Mouse (Mus musculus) CD8-positive naive resting alpha-beta T cell, adult 2 months (primary cell): ENCODE results near the gene Selenoi.

Experiments
- DNase-seq, 2 experiments: peaks; one replicate each; pipeline ENCODE4 v3.0.0; 2022; ENCODE audit warnings: low read depth in 2 of 2, low spot score in 2 of 2

Selenoi gene

GRCm38 (mm10) chr5:30235641-30236126 is 3.3 kb downstream of the Selenoi start:
- no peak for DNase-seq

GRCm38 (mm10) chr5:30238533-30238932 is 6.2 kb downstream of the Selenoi start:
- no peak for DNase-seq

GRCm38 (mm10) chr5:30240552-30240951 is 8.2 kb downstream of the Selenoi start:
- no peak for DNase-seq

GRCm38 (mm10) chr5:30242410-30242809 is 10.0 kb downstream of the Selenoi start:
- DNase-seq = no peak

GRCm38 (mm10) chr5:30243741-30244140 is 11.4 kb downstream of the Selenoi start:
- peak in 1 of 2 experiments; percentile 6 for DNase-seq

- no peak for DNase-seq
Observed at GRCm38 (mm10) chr5:30245861-30246416, 13.6 kb downstream of the Selenoi start.

GRCm38 (mm10) chr5:30247666-30248065 is 15.3 kb downstream of the Selenoi start:
- DNase-seq = peak in 1 of 2 experiments; percentile 4

- DNase-seq = no peak
Observed at GRCm38 (mm10) chr5:30255567-30256354, 23.4 kb downstream of the Selenoi start.

- no peak for DNase-seq
Observed at GRCm38 (mm10) chr5:30258776-30259175, 26.4 kb downstream of the Selenoi start.

- no peak for DNase-seq
Observed at GRCm38 (mm10) chr5:30270571-30271190, 38.3 kb downstream of the Selenoi start.

GRCm38 (mm10) chr5:30271599-30272281 is 39.4 kb downstream of the Selenoi start:
- DNase-seq = no peak

GRCm38 (mm10) chr5:30276361-30276760 is 44.0 kb downstream of the Selenoi start:
- DNase-seq = no peak

- DNase-seq = no peak
Observed at GRCm38 (mm10) chr5:30278952-30279351, 46.6 kb downstream of the Selenoi start.

- no peak for DNase-seq
Observed at GRCm38 (mm10) chr5:30279446-30279845, 47.1 kb downstream of the Selenoi start.

GRCm38 (mm10) chr5:30280864-30281263 is 48.5 kb downstream of the Selenoi start:
- DNase-seq = no peak

GRCm38 (mm10) chr5:30281291-30281732 is 48.9 kb downstream of the Selenoi start, which contains the start of gene Drc1:
Gene Drc1 (plus strand): TSS chr5:30281388.
- DNase-seq = no peak

- no peak for DNase-seq
Observed at GRCm38 (mm10) chr5:30285944-30286799, 53.8 kb downstream of the Selenoi start.

- no peak for DNase-seq
Observed at GRCm38 (mm10) chr5:30287106-30287882, 54.9 kb downstream of the Selenoi start.
